Mouse (Mus musculus): ENCODE data around the gene Trpm4. TPM values are rescaled to one million over a fixed set of nuclear protein-coding genes. Genes with fewer than 3 reads are reported as not detected.
"Not testable (repeated sequence)": the region's sequence is repeated elsewhere in the genome, so short reads cannot be mapped to it uniquely, and the experiment has no call there.

Trpm4 gene
- 10 to 100 TPM in 2 of 4 experiments, 1 to 10 TPM in 2; 5.8 to 19.1 (median 10.4) TPM for total RNA-seq (2022)

DNA sequence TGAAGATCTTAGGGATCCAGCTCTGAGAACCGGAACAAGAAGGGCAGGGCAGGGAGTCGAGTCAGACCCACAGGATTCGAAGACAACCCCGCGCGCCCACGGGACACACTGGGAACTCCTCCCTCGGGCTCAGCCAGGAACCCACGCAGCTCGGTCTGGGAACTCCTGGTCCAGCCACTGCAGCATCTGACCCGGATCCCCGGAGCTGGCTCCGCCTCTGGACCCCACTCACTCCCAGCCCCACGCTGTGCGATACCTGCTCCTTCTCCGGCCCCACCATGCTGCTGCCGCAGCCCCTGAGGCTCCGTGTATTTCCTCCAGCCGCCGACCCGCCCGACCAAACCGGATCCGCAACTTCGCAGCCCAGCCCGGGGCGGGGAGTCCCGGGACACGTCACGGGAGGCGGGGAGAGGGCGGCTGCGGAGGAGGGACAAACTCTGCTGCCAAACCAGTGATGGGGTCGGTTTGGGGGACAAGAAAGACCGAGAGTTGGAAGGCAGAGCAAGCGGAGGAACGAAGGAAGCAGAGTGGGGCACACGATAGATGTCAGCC lies at the start of gene Trpm4:
Trpm4 (minus strand) TSS at position 350 of the 552 bp plus-strand sequence.
- DNase-seq: peak; percentile 67

DNA sequence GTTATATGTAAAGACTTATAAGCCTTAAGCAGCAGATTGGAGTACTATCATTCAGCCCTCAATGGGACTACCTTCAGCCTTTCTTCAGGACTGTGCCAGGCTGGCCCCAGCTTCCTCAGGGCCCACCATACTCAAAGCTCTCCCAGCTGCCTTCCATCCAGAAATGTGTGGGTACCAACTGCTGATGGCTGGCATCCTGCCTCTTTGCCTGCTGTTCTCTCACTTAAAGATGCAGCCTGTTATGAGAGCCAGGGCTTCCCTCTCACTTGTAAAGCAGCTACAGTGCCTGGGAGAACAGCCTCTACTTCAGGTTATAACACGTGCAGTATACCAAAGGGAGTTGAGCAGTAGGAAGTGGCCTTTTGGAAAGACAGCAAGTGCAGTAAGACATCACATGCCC lies 42.5 kb upstream of the Trpm4 start:
- DNase-seq: no peak

DNA sequence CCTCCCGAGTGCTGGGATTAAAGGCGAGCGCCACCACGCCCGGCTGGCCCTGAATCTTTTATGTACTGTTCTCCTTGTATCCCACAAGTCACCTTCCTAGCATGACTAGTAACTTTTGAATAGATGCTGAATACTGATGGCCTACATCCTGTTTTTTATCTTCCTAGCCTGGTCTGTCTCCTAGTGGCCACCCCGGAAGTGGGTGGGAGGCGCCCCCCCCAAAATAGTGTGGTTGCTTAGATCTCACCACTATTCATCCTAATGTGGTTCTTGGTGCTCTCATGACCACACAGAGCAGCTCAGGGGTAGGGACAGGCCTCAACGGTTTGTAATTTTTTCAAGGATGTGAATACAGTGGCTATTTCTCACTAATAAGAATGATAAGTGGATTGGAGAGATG lies 41.0 kb upstream of the Trpm4 start:
- DNase-seq: no peak

DNA sequence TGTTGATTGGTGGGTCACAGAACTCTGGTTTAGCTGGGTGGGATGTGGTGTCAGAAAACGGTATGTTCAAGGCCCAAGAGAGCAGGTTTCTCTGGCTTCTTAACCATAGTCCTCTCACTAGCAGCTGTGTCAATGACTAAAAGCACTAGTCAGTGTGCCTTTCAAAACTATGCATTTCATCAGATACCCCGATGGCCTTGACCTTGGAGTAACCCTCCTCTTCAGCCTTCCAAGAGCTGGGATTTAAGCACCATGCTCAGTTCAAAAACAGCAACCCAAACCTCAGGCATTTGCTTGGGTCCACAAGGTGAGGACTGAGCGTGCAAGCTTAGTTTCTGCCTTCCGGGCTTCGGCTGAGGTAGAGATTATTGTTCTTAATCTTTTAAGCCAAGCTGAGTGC lies 38.8 kb upstream of the Trpm4 start:
- DNase-seq: no peak

DNA sequence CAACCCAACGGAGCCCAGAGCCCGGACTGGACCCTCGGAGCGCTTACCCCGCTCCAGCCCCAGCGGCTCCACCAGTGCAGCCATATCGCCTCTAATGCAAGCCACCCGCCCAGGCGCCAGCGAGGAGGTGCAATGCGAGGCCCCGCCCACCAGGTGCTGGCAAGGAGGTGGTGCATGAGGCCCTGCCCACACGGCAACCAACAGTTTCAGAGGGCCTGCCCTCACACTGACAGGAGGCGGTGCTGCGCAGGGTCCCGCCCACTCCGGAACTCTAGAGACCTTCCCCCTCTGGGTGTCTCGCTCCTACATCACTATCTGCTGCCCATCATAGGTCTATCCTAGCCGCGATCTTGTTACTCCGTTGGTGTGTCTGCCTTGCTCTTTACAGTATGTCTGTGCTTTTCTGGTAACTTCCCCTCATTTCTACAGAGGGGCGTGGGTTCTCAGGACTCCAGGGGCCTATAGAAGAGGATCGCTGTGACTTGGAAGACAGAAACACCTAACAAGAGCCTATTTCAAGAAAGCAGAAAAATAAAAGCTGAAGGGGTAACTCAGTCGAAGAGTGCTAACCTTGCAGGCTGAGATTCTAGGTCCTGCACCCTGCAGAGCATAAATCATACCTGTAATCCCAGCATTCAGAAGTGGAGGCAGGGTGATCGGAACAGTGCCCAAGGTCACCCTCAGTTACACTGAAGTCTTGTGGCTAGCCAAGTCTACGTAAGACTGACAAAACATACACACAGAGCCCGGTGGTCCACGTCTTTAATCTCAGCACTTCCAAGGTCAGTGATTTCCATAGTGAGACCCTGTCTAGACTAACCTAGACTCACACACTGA lies 37.1 kb upstream of the Trpm4 start, which contains the start of gene Lin7b:
Lin7b (minus strand) TSS at position 109 of the 837 bp plus-strand sequence.
- peak; percentile 91 for DNase-seq

DNA sequence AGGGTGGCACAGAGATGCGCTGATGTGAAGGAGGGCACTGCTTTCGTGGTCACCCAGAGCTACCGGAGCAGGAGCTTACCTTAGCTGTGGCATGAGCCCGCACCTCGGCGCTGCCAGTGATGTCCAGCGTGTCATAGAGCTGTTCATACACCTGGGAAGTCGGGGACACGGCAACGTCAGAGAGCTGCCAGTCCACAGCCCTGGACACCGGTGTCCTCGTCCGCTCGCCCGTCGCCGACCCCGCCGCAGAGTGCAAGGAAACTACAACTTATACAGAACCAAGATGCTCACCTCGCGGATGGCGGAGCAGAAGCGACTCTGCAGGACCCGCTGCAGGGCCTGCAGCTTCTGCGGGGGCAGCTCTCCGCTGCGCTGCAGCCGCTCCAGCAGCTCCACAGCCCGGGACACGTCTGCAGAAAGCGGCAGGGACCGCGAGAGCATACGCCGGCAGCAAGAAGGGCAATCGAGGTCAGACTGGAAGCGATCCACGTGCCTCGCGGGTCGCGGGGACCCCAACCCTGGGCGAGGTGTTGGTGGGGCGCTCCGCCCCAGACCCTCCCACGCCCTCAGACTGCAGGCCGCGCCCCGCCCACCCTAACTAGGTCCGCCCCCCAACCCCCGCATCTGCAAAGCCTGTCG lies 36.4 kb upstream of the Trpm4 start:
- DNase-seq: no peak

DNA sequence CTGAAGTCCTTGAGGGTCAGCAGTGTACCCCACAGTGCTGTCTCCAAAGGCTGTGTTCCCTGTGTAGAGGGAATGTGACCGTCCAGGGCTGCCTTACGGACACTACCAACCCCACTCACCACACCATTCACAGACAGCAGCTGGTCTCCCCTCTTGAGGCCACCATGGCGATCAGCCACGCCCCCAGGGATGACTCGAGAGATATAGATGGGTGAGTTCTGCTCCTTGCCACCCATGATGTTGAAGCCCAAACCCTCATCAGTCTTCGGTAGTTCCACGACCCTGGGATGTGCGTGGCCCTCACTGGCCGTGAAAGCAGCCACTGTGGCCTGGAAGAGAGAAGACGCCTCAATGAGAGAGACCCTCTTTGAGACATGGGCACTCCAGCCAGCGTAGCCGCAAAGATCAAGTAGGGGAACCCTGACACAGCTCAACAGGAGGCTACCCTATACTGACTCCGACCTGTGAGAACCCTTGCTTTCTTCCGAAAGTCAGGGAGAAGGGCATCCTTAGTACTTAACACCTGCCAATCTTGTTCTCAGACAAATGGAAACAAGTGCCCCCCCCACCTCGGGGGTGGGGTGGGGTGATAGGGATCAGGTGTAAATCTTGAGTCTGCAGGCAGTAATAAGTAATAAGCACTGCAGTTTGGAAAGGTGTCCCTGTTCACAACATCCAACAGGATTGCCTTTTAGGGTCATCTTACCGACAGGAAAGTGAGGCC lies 35.6 kb upstream of the Trpm4 start:
- DNase-seq: no peak

DNA sequence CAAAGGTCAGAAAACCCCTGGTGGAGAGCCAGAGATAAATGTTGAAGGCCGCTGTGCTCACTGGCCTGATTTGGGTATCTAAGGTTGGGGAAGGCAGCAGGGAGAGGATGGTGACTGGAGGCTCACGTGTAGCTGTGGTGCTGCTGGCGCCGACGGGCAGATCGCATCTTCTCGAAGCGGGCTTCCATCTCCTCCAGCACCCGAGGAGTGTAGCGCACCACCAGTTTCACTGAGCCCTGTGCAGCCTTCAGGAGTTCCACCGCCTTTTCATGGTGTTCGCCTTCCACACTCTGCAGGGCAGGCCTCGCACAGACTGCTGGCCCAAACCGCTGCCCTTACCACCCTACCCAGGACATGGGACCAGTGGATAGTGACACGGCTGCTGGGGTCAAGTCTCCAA lies 34.6 kb upstream of the Trpm4 start:
- DNase-seq: no peak

DNA sequence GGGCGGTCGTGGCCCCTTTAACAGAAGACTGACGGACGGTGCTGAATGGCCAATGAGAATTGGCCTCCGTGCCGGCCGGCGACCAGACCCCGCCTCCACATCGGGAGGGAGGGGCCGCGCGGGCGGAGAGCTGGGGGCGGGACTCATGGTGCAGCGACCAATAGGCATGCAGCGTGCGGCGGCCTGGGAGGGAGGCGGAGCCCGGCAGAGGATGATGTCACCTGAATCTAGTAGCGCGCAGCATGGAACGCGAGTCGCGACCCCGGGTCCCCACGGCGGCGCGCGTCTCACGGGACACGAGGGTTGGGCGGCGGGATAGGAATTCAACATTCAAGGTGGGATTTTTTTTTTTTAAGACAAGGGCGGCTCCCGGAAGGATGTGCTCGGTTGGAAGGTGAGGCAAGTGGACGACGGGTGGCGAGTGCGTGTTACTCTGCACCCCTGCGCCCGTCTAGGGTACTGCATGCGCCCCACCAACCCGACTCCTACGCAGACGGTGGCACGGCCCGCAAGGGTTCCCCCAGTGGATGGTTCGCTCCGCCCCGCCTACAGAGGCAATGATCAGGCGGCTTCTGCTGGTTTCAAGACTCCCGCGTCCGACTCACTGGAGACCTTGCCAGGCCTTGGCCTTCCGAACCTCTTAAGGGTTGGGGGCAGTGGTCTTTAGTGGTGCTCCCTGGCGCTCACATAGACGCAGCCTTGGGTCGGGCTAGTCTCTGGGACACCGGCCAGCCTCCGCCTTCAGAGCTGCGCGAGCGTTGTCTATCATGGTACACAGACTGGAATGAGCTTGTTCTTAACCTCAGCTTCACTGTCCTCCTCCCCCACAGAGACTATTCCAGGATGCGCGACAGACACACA lies 33.7 kb upstream of the Trpm4 start:
- DNase-seq: peak; percentile 95

DNA sequence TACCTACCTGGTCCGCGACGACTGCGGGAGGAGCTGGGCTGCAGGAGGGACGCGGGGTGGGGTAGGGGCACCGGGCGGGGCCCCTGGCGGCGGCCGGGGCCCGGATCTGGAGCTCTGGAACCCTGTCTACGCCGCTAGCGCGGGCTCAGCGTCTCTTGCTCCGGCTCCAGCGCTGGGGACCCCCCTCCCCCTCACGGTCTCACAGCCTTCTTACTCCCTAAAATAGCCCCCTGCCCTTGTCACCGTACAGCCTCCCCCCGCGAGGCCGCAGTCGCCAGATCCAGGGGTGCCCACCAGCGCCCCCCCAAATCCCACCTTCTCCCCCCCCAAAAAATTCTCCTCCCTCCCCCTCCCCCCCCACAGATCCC lies 33.1 kb upstream of the Trpm4 start, which contains the start of gene Ppfia3:
Ppfia3 (minus strand) TSS at position 368 of the 368 bp plus-strand sequence.
- no peak for DNase-seq

DNA sequence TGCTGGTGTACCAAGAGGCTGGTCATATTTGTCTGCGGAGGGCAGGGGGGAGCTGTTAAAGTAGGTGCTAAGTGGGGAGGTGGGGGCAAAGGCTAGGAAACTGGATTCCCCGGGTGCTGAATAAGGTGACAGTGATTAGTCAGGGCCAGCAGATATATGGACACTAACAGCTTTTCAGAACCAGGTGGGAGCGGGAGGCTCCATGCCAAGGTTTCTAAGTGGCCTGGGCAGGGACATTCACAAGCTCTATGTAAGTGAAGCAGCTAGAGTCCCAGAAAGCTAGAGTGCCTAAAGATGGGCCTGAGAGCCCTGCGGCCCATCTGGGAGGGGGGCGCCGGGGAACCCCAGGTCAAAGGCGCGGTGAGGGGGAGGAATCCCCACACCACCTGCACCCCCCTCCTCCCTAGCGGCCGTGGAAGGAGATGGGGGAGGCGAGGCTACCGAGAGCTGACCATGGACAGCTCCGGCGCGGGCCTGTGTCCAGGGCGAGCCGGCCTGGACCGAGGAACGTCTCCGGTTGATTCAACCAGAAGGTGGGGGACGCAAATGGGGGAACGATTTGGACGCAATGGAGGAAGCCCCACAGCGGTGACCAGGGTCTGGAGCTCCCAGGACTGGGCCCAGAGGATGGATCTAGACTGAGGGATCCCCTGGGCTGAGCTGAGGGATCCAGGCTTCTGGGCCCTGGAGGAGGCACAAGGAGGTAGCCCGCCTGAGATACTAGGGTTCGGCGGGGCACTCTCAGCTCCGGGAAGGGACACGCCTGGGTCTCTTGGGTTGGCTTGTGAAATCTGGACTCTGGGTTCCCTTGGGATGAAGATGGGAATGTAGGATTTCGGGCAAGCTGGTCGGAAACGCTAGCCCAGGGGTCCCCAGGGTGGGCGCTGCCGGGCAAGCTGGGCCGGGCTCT lies 32.4 kb upstream of the Trpm4 start:
- no peak for DNase-seq

DNA sequence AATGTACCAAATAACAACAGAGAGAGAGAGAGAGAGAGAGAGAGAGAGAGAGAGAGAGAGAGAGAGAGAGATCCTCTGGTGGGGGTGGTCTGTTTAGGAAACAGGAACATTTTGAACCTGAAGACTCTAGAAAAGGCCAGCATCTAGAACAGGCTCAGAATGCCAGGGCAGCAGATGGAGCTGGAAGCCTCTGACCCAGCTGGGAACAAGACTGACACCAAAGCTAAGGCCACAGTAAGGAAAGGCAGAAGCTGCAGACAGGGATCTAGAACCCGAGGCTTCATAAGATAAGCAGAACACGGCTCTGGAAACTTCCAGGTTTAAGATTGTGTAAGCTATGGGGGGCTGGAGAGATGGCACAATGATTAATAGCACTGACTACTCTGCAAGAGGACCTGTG lies 30.4 kb upstream of the Trpm4 start:
- no peak for DNase-seq

DNA sequence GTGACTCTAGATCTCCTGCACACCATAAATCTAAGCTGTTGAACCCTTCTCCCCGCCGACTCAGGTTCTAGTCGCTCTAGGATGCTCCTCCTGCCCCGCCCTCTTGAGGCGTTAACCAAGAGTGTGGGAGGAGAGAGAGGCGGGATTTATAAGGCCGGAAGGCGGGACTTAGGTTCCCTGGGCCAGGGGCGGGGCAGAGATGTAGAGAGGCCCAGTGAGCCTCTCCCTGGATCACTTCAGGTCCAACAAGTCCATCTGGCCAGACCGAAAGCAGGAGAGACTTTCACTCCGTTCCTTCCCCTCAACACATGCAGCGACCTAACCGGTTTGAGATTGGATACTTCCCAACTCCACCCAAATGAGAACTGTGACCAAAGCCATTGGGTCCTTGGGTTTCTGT lies 29.2 kb upstream of the Trpm4 start:
- no peak for DNase-seq

DNA sequence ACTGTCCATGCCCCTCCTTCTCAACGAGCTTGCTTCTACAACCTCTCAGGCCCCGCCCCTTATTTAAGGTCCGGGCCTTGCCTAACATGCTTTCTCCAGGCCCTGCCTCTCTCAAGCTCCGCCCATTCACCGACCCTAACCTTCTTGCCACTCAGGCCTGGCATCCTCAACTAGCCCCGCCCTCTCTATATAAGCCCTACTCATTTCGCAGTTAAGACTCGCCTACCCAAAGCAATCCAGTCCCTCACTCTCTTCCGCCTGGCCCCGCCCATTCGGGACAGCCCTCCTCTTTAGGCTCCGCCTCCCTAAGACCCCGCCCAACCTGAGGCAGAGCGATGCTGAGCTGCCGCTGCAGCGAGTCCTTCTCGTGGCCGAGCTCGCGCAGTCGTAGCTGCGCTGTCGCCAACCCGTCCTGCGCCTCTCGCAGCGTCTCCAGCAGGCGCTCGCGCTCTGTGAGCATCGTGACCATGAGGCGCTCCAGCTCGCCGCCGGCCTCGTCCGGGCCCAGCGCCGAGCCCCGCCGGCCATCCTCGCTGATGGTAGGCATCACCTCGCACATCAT lies 27.7 kb upstream of the Trpm4 start:
- no peak for DNase-seq

DNA sequence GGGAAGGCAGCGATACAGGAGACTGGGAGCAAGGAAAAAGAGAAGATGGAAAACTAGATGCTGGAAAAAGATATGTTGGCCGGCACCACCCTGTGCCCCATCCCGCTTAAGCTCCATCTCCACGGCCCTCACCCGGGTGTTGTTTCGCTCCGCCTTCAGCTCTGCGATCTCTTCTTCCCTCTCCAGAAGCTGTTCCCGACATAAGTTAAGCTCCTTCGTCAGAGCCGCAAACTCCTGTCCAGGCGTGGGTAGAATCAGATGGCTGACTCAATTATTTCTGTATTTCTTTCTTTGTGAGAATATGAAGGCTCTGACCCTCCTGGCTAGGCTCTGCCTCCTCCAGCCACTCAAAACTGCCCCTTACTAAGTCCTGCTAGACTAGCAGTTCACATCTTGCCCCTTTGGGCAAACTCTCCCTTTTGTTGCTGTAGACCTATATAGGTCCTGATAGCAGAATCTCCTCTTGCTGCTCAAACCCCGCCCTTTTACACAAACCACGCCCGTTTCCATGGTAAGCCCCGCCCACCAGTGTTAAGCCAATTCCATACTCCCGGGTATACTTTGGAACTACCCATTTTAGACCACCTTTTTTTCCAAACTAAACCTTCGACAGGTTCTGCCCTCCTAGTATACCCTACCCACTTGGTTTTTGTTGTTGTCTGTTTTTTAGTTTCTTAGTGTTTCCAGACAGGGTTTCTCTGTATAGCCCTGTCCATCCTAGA lies 27.0 kb upstream of the Trpm4 start:
- DNase-seq: no peak

DNA sequence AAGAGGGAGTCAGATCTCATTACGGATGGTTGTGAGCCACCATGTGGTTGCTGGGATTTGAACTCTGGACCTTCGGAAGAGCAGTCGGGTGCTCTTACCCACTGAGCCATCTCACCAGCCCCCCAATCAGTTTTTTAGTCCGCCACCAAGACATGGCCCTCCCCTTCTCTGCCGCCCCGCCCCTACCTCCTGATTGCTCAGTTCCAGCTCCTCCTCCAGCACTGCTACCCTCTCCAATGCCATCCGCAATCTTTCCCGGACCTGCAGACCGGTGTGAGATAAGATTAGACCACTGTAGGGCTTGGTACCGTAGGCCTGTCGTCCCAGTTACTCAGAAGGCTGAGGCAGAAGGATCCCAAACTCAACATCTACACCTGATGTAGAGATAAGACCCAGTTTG lies 25.5 kb upstream of the Trpm4 start:
- not testable (repeated sequence) for DNase-seq

DNA sequence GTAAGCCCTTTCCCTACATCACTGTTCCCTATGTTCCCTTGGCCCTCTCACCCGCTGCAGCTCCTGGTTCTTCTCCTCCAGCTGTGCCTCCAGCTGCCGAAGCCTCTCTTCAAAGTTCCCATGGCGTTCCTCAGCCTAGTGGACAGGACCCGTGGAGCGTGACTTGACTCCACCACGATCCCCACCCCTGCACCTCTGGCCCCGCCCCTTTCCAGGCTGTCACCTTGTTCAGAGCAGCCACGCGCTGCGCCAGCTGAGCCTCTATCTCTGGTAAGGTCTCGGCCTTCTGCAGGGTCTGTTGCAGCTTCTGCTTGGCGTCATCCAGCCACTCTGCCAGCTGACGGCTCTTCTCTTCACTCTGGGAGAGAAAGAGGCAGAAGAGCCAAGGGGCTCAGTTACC lies 22.5 kb upstream of the Trpm4 start:
- no peak for DNase-seq

DNA sequence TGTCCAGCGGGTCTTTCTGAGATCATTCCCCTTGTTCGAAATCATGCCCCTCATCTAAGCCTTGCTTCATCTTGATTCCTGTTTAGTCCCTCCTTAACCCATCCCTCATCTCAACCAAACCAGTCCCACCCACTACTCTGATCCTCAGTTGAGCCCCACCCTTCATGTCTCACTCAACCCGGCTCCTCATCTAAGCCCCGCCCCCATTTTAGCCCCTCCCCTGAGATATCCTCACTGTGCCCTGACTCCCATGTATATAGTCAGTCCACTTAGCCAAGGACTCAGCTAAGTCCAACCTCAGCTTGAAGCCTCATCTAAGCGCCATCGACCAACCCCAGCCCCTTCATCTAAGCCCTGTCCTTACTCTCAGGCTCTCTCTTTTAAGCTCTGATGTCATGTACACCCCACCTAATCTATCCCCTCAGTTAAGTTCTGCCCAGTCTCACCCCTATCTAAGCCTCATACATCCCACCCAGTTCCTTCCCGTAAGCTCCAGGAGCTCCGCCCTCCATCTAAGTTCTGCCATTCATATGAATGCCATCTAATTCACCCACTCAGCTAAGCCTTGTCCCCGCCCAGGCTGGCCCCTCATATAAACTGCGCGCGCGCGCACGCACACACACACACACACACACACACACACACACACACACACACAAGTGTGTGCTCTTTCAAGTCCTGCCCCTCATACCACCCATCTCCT lies 21.9 kb upstream of the Trpm4 start:
- DNase-seq: no peak

DNA sequence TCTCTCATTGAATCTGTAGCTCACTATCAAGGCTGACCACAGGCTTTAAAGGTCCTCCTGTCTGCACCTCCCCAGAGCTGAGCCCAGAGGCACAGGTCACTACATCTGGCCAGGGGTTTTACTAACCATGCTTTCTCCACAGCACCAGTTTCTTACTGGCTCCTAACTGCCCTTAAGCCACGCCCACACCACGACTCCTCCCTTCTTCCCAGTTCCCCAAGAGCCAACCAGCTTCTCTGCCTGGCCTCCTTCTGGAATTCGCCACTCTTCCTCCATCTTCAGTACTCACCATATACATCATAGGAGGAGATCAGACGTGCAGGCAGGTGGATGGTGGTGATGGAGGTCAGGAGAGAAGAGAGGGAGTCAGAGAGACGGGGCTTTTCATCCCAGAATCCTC lies 19.5 kb upstream of the Trpm4 start:
- DNase-seq: no peak

Data from adrenal gland, adult 8-10 months (tissue).